Mouse (Mus musculus) CH12.LX (cell line): ENCODE measurements at regions not wholly inside any gene's neighbourhood (a gene's known extent, or its start where the extent isn't known, plus 50 kb on each side); places are given as distances from the start of the nearest gene placed in this dataset.

Experiments
- CTCF ChIP-seq, 2 experiments: IDR thresholded peaks in 1 of 2; conservative IDR thresholded peaks in 1 of 2; 2 replicates each; pipeline ENCODE4 v1.5.1; 2011 to 2012; ENCODE audit warnings: low read depth in 2 of 2, low read length in 2 of 2, improper control_type of control experiment in 1 of 2, inconsistent platforms in 1 of 2, mild to moderate bottlenecking in 1 of 2, moderate library complexity in 1 of 2
- UBTF ChIP-seq: IDR thresholded peaks from 2 replicates; pipeline ENCODE4 v1.6.1; 2012; ENCODE audit warnings: low read depth, mild to moderate bottlenecking, inconsistent platforms, low read length, improper control_type of control experiment, moderate library complexity

DNA sequence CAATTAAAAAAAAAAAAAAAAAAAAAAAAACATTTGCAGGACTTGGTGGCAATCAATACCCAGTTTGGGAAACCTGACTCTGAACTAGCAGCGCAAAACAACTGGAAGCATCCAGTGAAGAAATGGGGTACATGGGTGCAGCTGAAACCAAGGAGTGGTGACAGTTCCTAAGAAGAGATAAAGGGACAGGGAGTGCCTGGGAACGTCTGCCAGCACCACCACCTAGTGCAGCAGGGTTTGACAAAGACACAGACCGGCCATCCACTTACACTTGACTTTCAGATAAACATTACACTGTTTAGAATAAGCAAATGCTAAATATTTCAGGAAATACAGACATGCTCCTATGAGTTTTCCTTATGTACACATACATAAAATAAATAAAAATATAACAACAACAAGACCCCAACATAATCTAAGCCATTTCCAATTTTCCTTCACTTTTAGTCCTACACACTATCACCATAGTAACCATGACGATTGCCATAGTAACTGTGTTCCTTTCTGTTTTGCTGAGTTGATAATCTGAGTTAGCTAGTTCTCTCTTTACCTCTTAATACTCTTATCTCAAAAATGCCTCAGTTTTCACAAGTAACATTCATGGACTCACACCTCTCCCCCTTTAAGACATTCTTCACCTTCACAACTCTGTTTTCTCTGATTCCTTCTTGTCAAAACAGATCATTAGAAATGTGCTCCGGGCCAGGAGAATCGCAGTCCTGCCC, 80.3 kb downstream of the Ackr3 start:
- TF ChIP-seq CTCF (conservative IDR thresholded peaks at IDR 0.05 in 1 of 2, IDR thresholded peaks at IDR 0.05 in 1 of 2; ENCODE audit: low read depth in 2 of 2, low read length in 2 of 2) (no peak), UBTF (no peak)
